ENCODE assay signal across 8 mouse cellular contexts in genomic region chr2:35651297-35651731, GRCm38 (mm10).
A peak's percentile ranks its signal among the peaks of the same experiment; 100 is the strongest.
DNase-seq lines count a peak whose midpoint lies in the region; ATAC-seq and TF ChIP-seq lines count a peak whose summit lies in the region.

No protein-coding gene starts in this region.

- no peaks in the 10 kb centered on the region for H3K27me3 ChIP-seq in heart, postnatal 0 days (ENCODE audit: control insufficient read depth, insufficient read depth, low read length)
- H3K27me3 ChIP-seq in forebrain, embryonic 16.5 days (replicated peaks; ENCODE audit: control insufficient read depth, insufficient read depth, low read length), result no peaks in the 10 kb centered on the region

- H3K27ac ChIP-seq in heart, postnatal 0 days (ENCODE audit: low read depth), result no peak overlapping the region
- H3K27ac ChIP-seq in forebrain, embryonic 16.5 days (ENCODE audit: low read length), result no peak overlapping the region

- no peak for DNase-seq in heart, postnatal 0 days (ENCODE audit: low spot score)
- DNase-seq in heart, adult 8-10 months (ENCODE audit: low spot score), result no peak
- DNase-seq in A20 (ENCODE audit: low read depth, low spot score), result peak; percentile 15
- DNase-seq in adrenal gland, postnatal 14 days, result peak; percentile 82
- DNase-seq in kidney, postnatal 25 days, result peak; percentile 72 to 79
- peak; percentile 66 for DNase-seq in retina, embryonic 14.5 days (ENCODE audit: low spot score)

- 0 out of 2 replicates have a peak, but pooled peaks cover 5% of the 10 kb centered on the region for H3K4me1 ChIP-seq in heart, postnatal 0 days (ENCODE audit: control insufficient read depth, insufficient read depth)
- 0 out of 2 replicates have a peak, but pooled peaks cover 4% of the 10 kb centered on the region for H3K4me1 ChIP-seq in forebrain, embryonic 16.5 days (replicated peaks; ENCODE audit: control insufficient read depth, insufficient read depth, low read length)

- H3K36me3 ChIP-seq in heart, postnatal 0 days (replicated peaks; ENCODE audit: control insufficient read depth, insufficient read depth, low read length), result 0 out of 2 replicates have a peak, but pooled peaks cover under 1% of the 10 kb centered on the region
- no peaks in the 10 kb centered on the region for H3K36me3 ChIP-seq in forebrain, embryonic 16.5 days (ENCODE audit: control insufficient read depth, insufficient read depth)

- TF ChIP-seq CTCF in heart, postnatal 0 days (IDR thresholded peaks at IDR 0.05; ENCODE audit: low read depth), result peak; percentile 47

- H3K4me2 ChIP-seq in heart, postnatal 0 days (ENCODE audit: low read depth, low read length), result no peak overlapping the region
- H3K4me2 ChIP-seq in forebrain, embryonic 16.5 days (ENCODE audit: low read length), result no peak overlapping the region

- H3K9ac ChIP-seq in heart, postnatal 0 days (replicated peaks; ENCODE audit: low read depth, low read length), result no peak overlapping the region
- no peak overlapping the region for H3K9ac ChIP-seq in forebrain, embryonic 16.5 days (replicated peaks; ENCODE audit: low read depth, low read length)

- H3K4me3 ChIP-seq in heart, postnatal 0 days (ENCODE audit: low read depth, low read length), result no peak overlapping the region
- H3K4me3 ChIP-seq in forebrain, embryonic 16.5 days (replicated peaks; ENCODE audit: low read length), result no peak overlapping the region

- no peak for ATAC-seq in heart, postnatal 0 days (ENCODE audit: insufficient read depth, low read depth)
- ATAC-seq in forebrain, embryonic 16.5 days, result 0 out of 2 replicates have a peak, but pooled peaks have one; percentile 31
- ATAC-seq in megakaryocyte-erythroid progenitor cell, adult 5-6 weeks (replicated peaks; ENCODE audit: low FRiP score, low TSS enrichment, poor library complexity, severe bottlenecking), result no peak

- 63% methylated on average over 6 of the region's 6 CpGs for WGBS in heart, postnatal 0 days
- 46% methylated on average over 6 of the region's 6 CpGs for WGBS in forebrain, embryonic 16.5 days

- H3K9me3 ChIP-seq in heart, postnatal 0 days (replicated peaks; ENCODE audit: control insufficient read depth, low read length), result no peaks in the 10 kb centered on the region
- no peaks in the 10 kb centered on the region for H3K9me3 ChIP-seq in forebrain, embryonic 16.5 days (ENCODE audit: control insufficient read depth, low read length)

- TF ChIP-seq EP300 in heart, postnatal 0 days (IDR thresholded peaks at IDR 0.05; ENCODE audit: low read depth), result no peak

Comparison
In these comparisons a context has a peak if more than half of its experiments do, and no peak if none do; other contexts are left out.
1. DNase-seq: peak in A20 (single experiment), adrenal gland, postnatal 14 days (single experiment), kidney, postnatal 25 days (2 of 2) and retina, embryonic 14.5 days (single experiment); none in heart, postnatal 0 days (single experiment) and heart, adult 8-10 months (single experiment).